Mouse (Mus musculus): Measurements from ENCODE around the gene Tex2. TPM values are rescaled to one million over a fixed set of nuclear protein-coding genes. Genes with fewer than 3 reads are reported as not detected.

Gene Tex2
- polyA plus RNA-seq, 1 experiment: 25.0 TPM

GRCm38 (mm10) chr11:106606042-106606441 is 7.2 kb downstream of the Tex2 start:
- TF ChIP-seq POLR2A (IDR thresholded peaks at IDR 0.05; ENCODE audit: borderline replicate concordance, low read depth, low read length) (no peak), CTCF (IDR thresholded peaks at IDR 0.05; ENCODE audit: low read depth, low read length) (no peak)
- H3K4me3 ChIP-seq (ENCODE audit: insufficient read depth, low read length): no peak overlapping the region
- H3K4me1 ChIP-seq (ENCODE audit: control insufficient read depth, insufficient read depth, low read length): peaks cover 10% of the 10 kb centered on the region

GRCm38 (mm10) chr11:106603230-106603629 is 10.0 kb downstream of the Tex2 start:
- Histone ChIP-seq H3K4me3 (ENCODE audit: insufficient read depth, low read length) (no peak overlapping the region), H3K4me1 (ENCODE audit: control insufficient read depth, insufficient read depth, low read length) (no peaks in the 10 kb centered on the region), H3K27ac (ENCODE audit: insufficient read depth, low read depth, low read length) (no peak overlapping the region)
- no peak for TF ChIP-seq CTCF (IDR thresholded peaks at IDR 0.05; ENCODE audit: low read depth, low read length)

More at GRCm38 (mm10) chr11:106606042-106606441, 7.2 kb downstream of the Tex2 start:
- H3K27ac ChIP-seq (ENCODE audit: insufficient read depth, low read depth, low read length): no peak overlapping the region

- no peak for TF ChIP-seq POLR2A (IDR thresholded peaks at IDR 0.05; ENCODE audit: borderline replicate concordance, low read depth, low read length)
- TF ChIP-seq CTCF (IDR thresholded peaks at IDR 0.05; ENCODE audit: low read depth, low read length): no peak
- H3K4me1 ChIP-seq (ENCODE audit: control insufficient read depth, insufficient read depth, low read length): no peaks in the 10 kb centered on the region
- no peak overlapping the region for H3K27ac ChIP-seq (ENCODE audit: insufficient read depth, low read depth, low read length)
- H3K4me3 ChIP-seq (ENCODE audit: insufficient read depth, low read length): no peak overlapping the region
These were observed 13.1 kb downstream of the Tex2 start for GRCm38 (mm10) chr11:106600124-106600523.

GRCm38 (mm10) chr11:106599345-106599744 is 13.9 kb downstream of the Tex2 start:
- Histone ChIP-seq H3K4me3 (ENCODE audit: insufficient read depth, low read length) (no peak overlapping the region), H3K27ac (ENCODE audit: insufficient read depth, low read depth, low read length) (no peak overlapping the region)
- TF ChIP-seq CTCF (IDR thresholded peaks at IDR 0.05; ENCODE audit: low read depth, low read length) (no peak), POLR2A (IDR thresholded peaks at IDR 0.05; ENCODE audit: borderline replicate concordance, low read depth, low read length) (no peak)

GRCm38 (mm10) chr11:106598339-106598738 is 14.9 kb downstream of the Tex2 start:
- no peak for TF ChIP-seq CTCF (IDR thresholded peaks at IDR 0.05; ENCODE audit: low read depth, low read length)
- no peak for TF ChIP-seq POLR2A (IDR thresholded peaks at IDR 0.05; ENCODE audit: borderline replicate concordance, low read depth, low read length)
- Histone ChIP-seq H3K4me1 (ENCODE audit: control insufficient read depth, insufficient read depth, low read length) (no peaks in the 10 kb centered on the region), H3K4me3 (ENCODE audit: insufficient read depth, low read length) (no peak overlapping the region), H3K27ac (ENCODE audit: insufficient read depth, low read depth, low read length) (no peak overlapping the region)

More at GRCm38 (mm10) chr11:106599345-106599744, 13.9 kb downstream of the Tex2 start:
- no peaks in the 10 kb centered on the region for H3K4me1 ChIP-seq (ENCODE audit: control insufficient read depth, insufficient read depth, low read length)

- H3K4me3 ChIP-seq (ENCODE audit: insufficient read depth, low read length): no peak overlapping the region
- H3K4me1 ChIP-seq (ENCODE audit: control insufficient read depth, insufficient read depth, low read length): no peaks in the 10 kb centered on the region
- no peak overlapping the region for H3K27ac ChIP-seq (ENCODE audit: insufficient read depth, low read depth, low read length)
- TF ChIP-seq CTCF (IDR thresholded peaks at IDR 0.05; ENCODE audit: low read depth, low read length): no peak
- no peak for TF ChIP-seq POLR2A (IDR thresholded peaks at IDR 0.05; ENCODE audit: borderline replicate concordance, low read depth, low read length)
These were observed 15.4 kb downstream of the Tex2 start for GRCm38 (mm10) chr11:106597737-106598330.

- Histone ChIP-seq H3K4me3 (ENCODE audit: insufficient read depth, low read length) (no peak overlapping the region), H3K4me1 (ENCODE audit: control insufficient read depth, insufficient read depth, low read length) (peaks cover 10% of the 10 kb centered on the region), H3K27ac (ENCODE audit: insufficient read depth, low read depth, low read length) (no peak overlapping the region)
- TF ChIP-seq POLR2A (IDR thresholded peaks at IDR 0.05; ENCODE audit: borderline replicate concordance, low read depth, low read length) (no peak), CTCF (IDR thresholded peaks at IDR 0.05; ENCODE audit: low read depth, low read length) (no peak)
These were observed 22.0 kb downstream of the Tex2 start for GRCm38 (mm10) chr11:106591183-106591582.

- Histone ChIP-seq H3K4me3 (ENCODE audit: insufficient read depth, low read length) (no peak overlapping the region), H3K4me1 (ENCODE audit: control insufficient read depth, insufficient read depth, low read length) (peaks cover 10% of the 10 kb centered on the region), H3K27ac (ENCODE audit: insufficient read depth, low read depth, low read length) (no peak overlapping the region)
- no peak for TF ChIP-seq CTCF (IDR thresholded peaks at IDR 0.05; ENCODE audit: low read depth, low read length)
- no peak for TF ChIP-seq POLR2A (IDR thresholded peaks at IDR 0.05; ENCODE audit: borderline replicate concordance, low read depth, low read length)
These were observed 23.1 kb downstream of the Tex2 start for GRCm38 (mm10) chr11:106590143-106590542.

- TF ChIP-seq POLR2A (IDR thresholded peaks at IDR 0.05; ENCODE audit: borderline replicate concordance, low read depth, low read length): no peak
- no peak for TF ChIP-seq CTCF (IDR thresholded peaks at IDR 0.05; ENCODE audit: low read depth, low read length)
- H3K27ac ChIP-seq (ENCODE audit: insufficient read depth, low read depth, low read length): no peak overlapping the region
- H3K4me1 ChIP-seq (ENCODE audit: control insufficient read depth, insufficient read depth, low read length): peaks cover 10% of the 10 kb centered on the region
- H3K4me3 ChIP-seq (ENCODE audit: insufficient read depth, low read length): no peak overlapping the region
These were observed 24.4 kb downstream of the Tex2 start for GRCm38 (mm10) chr11:106588781-106589180.

GRCm38 (mm10) chr11:106587786-106588519 is 25.3 kb downstream of the Tex2 start:
- TF ChIP-seq CTCF (IDR thresholded peaks at IDR 0.05; ENCODE audit: low read depth, low read length) (no peak), POLR2A (IDR thresholded peaks at IDR 0.05; ENCODE audit: borderline replicate concordance, low read depth, low read length) (no peak)
- Histone ChIP-seq H3K4me3 (ENCODE audit: insufficient read depth, low read length) (no peak overlapping the region), H3K4me1 (ENCODE audit: control insufficient read depth, insufficient read depth, low read length) (peaks cover 13% of the 10 kb centered on the region), H3K27ac (ENCODE audit: insufficient read depth, low read depth, low read length) (no peak overlapping the region)
